Mouse (Mus musculus) intestine, embryonic 16.5 days (tissue): Measurements from ENCODE around the gene Ces1g. TPM values are rescaled to one million over a fixed set of nuclear protein-coding genes. Genes with fewer than 3 reads are reported as not detected.

Experiments
- ATAC-seq: fragments of 200-750 bp; cut with Nextera tagmentation; 2 replicates; pipeline ENCODE4 v1.8.0; 2017; ENCODE audit warnings: moderate TSS enrichment, moderate library complexity
- H3K27ac ChIP-seq: fragments of 300-500 bp; sonication (generic); 2 replicates; pipeline ENCODE4 v1.5.1; 2014; ENCODE audit warnings: mild to moderate bottlenecking, low read length
- H3K27me3 ChIP-seq: fragments of 300-500 bp; sonication (generic); replicated peaks from 2 replicates; pipeline ENCODE4 v1.6.1; 2014; ENCODE audit warnings: low read length, control low read depth, mixed read lengths; ENCODE audit not compliant: control insufficient read depth, insufficient read depth
- H3K36me3 ChIP-seq: fragments of 300-500 bp; sonication (generic); 2 replicates; pipeline ENCODE4 v1.6.1; 2014; ENCODE audit warnings: low read length, control low read depth; ENCODE audit not compliant: control insufficient read depth, insufficient read depth
- H3K4me1 ChIP-seq: fragments of 300-500 bp; sonication (generic); 2 replicates; pipeline ENCODE4 v1.6.1; 2014; ENCODE audit warnings: low read length, control low read depth, mixed read lengths; ENCODE audit not compliant: control insufficient read depth, insufficient read depth
- H3K4me2 ChIP-seq: fragments of 300-500 bp; sonication (generic); 2 replicates; pipeline ENCODE4 v1.6.1; 2014; ENCODE audit warnings: low read depth, low read length, control low read depth
- H3K4me3 ChIP-seq: fragments of 300-500 bp; sonication (generic); 2 replicates; pipeline ENCODE4 v1.5.1; 2014; ENCODE audit warnings: mild to moderate bottlenecking, low read length
- H3K9ac ChIP-seq: fragments of 300-500 bp; sonication (generic); 2 replicates; pipeline ENCODE4 v1.6.1; 2014; ENCODE audit warnings: low read depth, low read length
- H3K9me3 ChIP-seq: fragments of 300-500 bp; sonication (generic); 2 replicates; pipeline ENCODE4 v1.6.1; 2016; ENCODE audit warnings: low read length, control low read depth; ENCODE audit not compliant: control insufficient read depth
- WGBS: fragments of 180-500 bp; shearing (Covaris S2); extraction: QIAGEN DNeasy Blood & Tissue Kit; methylation state at CpG from one replicate; pipeline ENCODE4 v1.1.7; 2014; 5-methylcytosine and 5-hydroxymethylcytosine counted together
- polyA plus RNA-seq: library from polyadenylated mRNA; unstranded; fragments of >200 nt; fragmentation: Nextera tagmentation; extraction: Ambion mirVana; gene quantifications from 2 replicates; pipeline ENCODE4 v1.2.1, GENCODE M21; 2015

The Ces1g gene
- polyA plus RNA-seq, 1 experiment from 2014 or later = 0.16 TPM

DNA sequence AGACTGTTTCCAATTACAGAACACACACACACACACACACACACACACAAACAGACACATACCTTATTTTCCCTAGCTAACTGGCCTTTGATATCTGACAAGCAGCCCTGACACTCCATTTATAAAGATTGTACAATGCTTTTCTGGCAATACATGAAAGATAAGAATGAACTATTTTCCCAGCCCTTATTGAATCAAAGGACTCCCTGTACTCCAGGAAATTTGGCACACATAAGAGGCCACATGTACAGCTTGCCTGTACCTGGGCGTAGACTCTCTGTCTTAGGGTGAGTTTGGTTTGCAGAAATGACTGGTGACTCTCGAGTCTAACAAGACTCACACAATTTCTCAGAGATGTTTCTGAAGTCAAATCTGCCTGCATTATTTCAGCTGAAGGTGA lies 53.2 kb downstream of the Ces1g start:
- H3K4me1 ChIP-seq = no peaks in the 10 kb centered on the region
- no peak overlapping the region for H3K27ac ChIP-seq
- no peaks in the 10 kb centered on the region for H3K27me3 ChIP-seq
- H3K36me3 ChIP-seq = no peaks in the 10 kb centered on the region
- no peak overlapping the region for H3K9ac ChIP-seq
- WGBS = 81% methylated on average over 2 of the region's 2 CpGs
- ATAC-seq = no peak
- no peak overlapping the region for H3K4me3 ChIP-seq
- no peaks in the 10 kb centered on the region for H3K9me3 ChIP-seq
- H3K4me2 ChIP-seq = no peak overlapping the region

DNA sequence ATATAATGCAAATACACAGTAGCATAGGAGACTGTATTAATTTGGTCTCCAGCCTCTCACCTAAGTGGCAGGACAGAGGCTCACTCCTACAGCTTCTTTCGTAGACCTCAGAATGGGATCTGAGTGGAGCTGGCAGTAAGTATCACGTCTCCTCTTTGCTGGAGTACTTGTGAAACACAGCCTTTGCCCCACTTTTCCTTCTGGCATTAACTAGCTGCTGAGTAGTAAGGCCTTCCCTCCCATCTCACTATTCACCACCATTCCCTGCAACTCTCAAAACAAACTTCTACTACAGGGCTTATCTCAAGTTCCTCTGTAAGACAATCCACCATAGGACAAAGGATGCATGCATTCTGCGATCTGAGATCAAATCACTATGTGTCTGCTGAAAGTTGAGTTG lies 54.8 kb downstream of the Ces1g start:
- H3K36me3 ChIP-seq = no peaks in the 10 kb centered on the region
- no peaks in the 10 kb centered on the region for H3K9me3 ChIP-seq
- no peak overlapping the region for H3K9ac ChIP-seq
- no peak for ATAC-seq
- H3K4me1 ChIP-seq = no peaks in the 10 kb centered on the region
- WGBS = 80% methylated on average over 3 of the region's 3 CpGs
- H3K4me3 ChIP-seq = no peak overlapping the region
- H3K4me2 ChIP-seq = no peak overlapping the region
- no peak overlapping the region for H3K27ac ChIP-seq
- H3K27me3 ChIP-seq = no peaks in the 10 kb centered on the region

DNA sequence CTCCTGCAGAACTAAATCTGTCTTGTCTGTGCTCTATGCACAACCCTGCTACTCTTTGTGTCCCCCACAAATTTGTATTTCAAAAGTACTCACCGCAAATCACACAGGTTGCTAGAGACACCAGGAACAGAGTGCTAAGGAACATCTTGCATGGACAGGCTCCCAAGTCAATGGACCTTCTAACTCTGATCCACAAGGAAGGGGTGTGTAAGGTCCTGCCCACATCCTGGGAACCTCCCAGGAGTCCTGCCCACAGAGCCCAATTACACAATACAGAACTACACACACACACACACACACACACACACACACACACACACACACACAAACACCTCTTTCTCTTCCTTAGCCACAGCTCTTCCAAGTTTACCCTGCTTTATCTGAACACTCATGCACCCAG lies 57.6 kb downstream of the Ces1g start, which contains the start of gene Ces1f:
Ces1f (minus strand) TSS at position 192 of the 400 bp plus-strand sequence.
- Histone ChIP-seq H3K4me3 (no peak within 1 kb of the TSS), H3K27me3 (no peaks in the 10 kb centered on the region), H3K4me2 (no peak within 1 kb of the TSS), H3K36me3 (no peaks in the 10 kb centered on the region), H3K9me3 (no peaks in the 10 kb centered on the region), H3K9ac (no peak within 1 kb of the TSS), H3K4me1 (no peaks in the 10 kb centered on the region), H3K27ac (no peak within 1 kb of the TSS)
- no peak for ATAC-seq
- WGBS = 100% methylated on average over 1 of the region's 1 CpGs

DNA sequence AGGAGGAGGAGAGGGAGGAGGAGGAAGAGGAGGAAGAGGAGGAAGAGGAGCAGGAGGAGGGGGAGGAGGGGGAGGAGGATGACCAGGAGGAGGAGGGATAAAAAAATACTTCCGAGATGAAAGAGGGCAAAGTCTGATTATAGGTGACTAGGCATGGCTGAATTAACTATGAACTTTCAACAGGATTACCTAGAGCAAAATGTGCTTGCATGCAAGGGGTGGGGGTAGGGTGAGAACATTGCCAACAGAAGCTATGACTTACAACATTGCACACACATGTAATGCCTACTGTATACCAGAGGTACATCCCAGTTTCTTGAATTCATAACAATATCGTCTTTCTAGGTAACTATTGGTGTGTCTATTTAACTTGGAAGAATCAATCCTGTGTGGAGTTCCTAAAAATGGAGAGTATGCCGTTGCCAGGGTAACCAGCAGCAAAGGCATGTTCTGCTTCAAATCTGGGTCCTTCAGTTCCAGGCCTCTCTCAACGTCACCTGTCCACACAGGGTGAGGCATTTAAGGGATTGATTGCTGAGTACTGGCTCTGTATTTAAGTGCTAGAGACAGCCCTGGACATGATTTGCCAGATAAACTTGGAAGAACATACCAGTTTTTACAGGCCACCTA lies 58.8 kb downstream of the Ces1g start:
- H3K9ac ChIP-seq = no peak overlapping the region
- ATAC-seq = no peak
- H3K4me3 ChIP-seq = no peak overlapping the region
- no peaks in the 10 kb centered on the region for H3K9me3 ChIP-seq
- H3K4me2 ChIP-seq = no peak overlapping the region
- 69% methylated on average over 4 of the region's 4 CpGs for WGBS
- H3K4me1 ChIP-seq = no peaks in the 10 kb centered on the region
- H3K36me3 ChIP-seq = no peaks in the 10 kb centered on the region
- H3K27me3 ChIP-seq = no peaks in the 10 kb centered on the region
- no peak overlapping the region for H3K27ac ChIP-seq

DNA sequence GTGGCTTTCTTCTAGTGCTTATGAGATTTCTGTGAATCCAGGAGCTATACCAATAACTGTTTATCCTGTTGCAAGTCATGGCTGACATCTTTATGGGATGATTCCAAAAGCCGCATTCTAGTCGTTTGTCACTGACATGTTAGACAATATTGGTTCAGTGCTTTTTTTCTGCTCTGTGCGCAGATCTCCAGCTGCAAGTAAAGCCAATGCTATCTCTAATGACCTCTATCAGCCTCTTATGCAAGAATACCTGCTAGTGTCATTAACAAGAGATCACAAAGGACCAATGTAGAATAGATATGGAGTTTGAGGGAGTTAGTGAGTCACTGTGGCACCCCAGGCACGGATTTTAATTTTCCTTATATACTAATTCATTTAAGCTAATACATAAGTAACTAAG lies 62.5 kb downstream of the Ces1g start:
- H3K4me2 ChIP-seq = no peak overlapping the region
- H3K36me3 ChIP-seq = no peaks in the 10 kb centered on the region
- no peak for ATAC-seq
- H3K4me1 ChIP-seq = no peaks in the 10 kb centered on the region
- H3K27ac ChIP-seq = no peak overlapping the region
- WGBS = 74% methylated on average over 4 of the region's 4 CpGs
- H3K4me3 ChIP-seq = no peak overlapping the region
- H3K9me3 ChIP-seq = no peaks in the 10 kb centered on the region
- H3K27me3 ChIP-seq = no peaks in the 10 kb centered on the region
- no peak overlapping the region for H3K9ac ChIP-seq

DNA sequence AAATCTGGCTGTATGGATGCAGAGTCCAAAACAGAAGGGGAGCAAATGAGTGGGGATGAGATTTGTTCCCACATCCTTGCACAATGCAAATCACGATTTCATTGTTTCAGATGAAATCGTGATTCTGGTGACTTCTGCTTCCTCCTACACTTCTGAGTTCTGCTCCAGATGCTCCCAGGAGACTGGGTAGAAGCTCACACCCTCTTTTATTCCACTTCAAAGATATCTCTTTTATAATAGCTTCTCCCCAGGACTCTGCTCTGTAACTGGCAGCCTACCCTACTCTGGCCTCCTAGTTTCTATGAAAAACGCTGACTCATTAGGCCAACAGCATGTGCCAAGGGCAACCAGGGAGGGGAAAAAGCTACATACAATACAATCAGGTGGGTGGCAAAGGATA lies 63.8 kb downstream of the Ces1g start:
- Histone ChIP-seq H3K4me2 (no peak overlapping the region), H3K4me3 (no peak overlapping the region), H3K27me3 (no peaks in the 10 kb centered on the region), H3K36me3 (no peaks in the 10 kb centered on the region), H3K4me1 (no peaks in the 10 kb centered on the region), H3K9ac (no peak overlapping the region), H3K27ac (no peak overlapping the region), H3K9me3 (no peaks in the 10 kb centered on the region)
- ATAC-seq = peak; percentile 81
- WGBS = 77% methylated on average over 3 of the region's 3 CpGs

DNA sequence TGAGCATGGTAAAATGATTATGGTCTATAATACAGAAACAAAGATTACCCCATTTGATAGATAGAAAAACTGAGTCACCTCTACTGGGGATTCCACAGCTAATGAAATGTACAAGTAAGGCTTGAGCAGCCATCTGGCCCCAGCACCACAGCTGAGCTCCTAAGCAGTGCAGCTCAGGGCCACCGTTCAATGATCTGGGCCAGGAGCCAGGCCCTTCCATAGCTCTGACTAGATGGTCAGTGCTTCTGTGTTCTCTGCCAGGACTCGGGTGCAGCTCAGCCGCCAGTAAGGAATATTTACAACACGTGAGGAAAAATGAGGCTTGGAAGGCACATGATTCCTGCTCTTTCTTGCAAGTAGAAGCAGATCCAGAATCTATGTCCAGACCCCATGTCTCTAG lies 64.4 kb downstream of the Ces1g start:
- Histone ChIP-seq H3K9ac (no peak overlapping the region), H3K4me3 (no peak overlapping the region), H3K4me1 (no peaks in the 10 kb centered on the region), H3K9me3 (no peaks in the 10 kb centered on the region), H3K36me3 (no peaks in the 10 kb centered on the region), H3K27me3 (no peaks in the 10 kb centered on the region), H3K27ac (no peak overlapping the region), H3K4me2 (no peak overlapping the region)
- 69% methylated on average over 4 of the region's 4 CpGs for WGBS
- ATAC-seq = 0 out of 2 replicates have a peak, but pooled peaks have one; percentile 18

DNA sequence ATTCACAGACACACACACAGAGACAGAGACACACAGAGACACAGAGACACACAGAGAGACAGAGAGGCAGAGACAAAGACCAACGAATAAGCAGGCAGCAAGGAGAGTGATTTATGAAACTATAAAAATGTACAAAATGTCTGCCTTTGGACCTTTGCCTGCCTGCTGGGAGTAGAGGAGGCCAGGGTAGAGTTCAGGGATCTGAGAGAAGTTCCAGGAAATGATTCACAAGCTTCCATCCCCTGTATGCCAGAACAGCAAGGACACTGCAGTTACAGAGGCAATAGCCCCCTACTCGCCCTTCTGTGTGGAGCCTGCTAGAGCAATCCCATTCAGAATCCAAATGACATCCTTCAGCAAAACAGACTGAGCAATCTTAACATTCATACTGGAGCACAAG lies 75.7 kb downstream of the Ces1g start:
- WGBS = 48% methylated on average over 2 of the region's 2 CpGs
- no peak overlapping the region for H3K4me3 ChIP-seq
- H3K36me3 ChIP-seq = no peaks in the 10 kb centered on the region
- no peak overlapping the region for H3K9ac ChIP-seq
- ATAC-seq = 0 out of 2 replicates have a peak, but pooled peaks have one; percentile 53
- no peak overlapping the region for H3K4me2 ChIP-seq
- no peaks in the 10 kb centered on the region for H3K9me3 ChIP-seq
- no peaks in the 10 kb centered on the region for H3K4me1 ChIP-seq
- no peaks in the 10 kb centered on the region for H3K27me3 ChIP-seq
- H3K27ac ChIP-seq = no peak overlapping the region

DNA sequence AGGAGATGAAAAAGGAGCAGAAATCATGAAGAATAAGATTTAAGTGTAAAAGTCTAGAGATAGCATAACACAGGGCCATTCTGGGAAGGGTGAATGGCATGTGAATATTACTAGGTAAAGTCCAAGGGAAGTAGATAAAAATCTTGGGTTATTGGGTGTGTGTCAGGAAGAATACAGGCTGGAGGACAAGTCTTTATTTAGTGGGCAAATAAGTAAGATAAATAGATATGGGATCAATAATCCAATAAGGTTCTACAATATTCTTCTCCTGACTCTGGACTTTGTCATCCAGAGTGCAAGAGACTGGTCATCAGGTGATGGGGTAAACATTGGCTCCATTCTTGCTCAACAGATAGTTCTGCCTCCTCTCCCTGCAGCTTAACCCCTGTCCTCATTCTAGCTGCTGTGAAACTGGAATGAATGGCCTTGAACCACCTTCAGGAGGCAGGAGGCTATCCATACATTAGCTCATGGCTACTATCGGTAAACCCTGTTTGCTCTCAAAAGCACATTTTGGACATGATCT lies 84.6 kb downstream of the Ces1g start:
- no peak overlapping the region for H3K4me2 ChIP-seq
- 86% methylated on average over 1 of the region's 1 CpGs for WGBS
- no peak overlapping the region for H3K4me3 ChIP-seq
- H3K36me3 ChIP-seq = no peaks in the 10 kb centered on the region
- H3K4me1 ChIP-seq = no peaks in the 10 kb centered on the region
- no peaks in the 10 kb centered on the region for H3K9me3 ChIP-seq
- H3K9ac ChIP-seq = no peak overlapping the region
- peak; percentile 77 for ATAC-seq
- H3K27me3 ChIP-seq = no peaks in the 10 kb centered on the region
- H3K27ac ChIP-seq = no peak overlapping the region
